Mouse (Mus musculus): Measurements from ENCODE around the gene Prkar2b.

DNA sequence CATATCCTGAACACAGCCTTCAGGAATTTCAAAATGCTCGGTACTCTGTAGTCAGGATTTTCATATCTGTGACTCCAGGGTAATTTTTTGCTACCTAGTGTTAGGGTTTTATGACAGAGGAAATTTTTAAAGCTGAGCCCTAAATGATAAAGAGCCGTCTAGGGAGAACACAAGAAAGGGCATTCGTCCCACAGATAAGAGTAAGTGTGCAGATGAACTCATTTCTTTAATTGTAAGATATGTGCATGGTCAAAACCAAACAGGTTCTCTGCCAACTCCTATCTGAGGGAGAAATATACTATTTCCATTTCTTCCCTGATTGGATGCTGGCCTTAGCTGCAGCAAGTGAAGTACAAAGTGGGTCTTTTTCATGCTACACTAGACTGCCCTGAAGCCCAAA is 137.0 kb downstream of the Prkar2b start:
- no peak for TF ChIP-seq USF1 (IDR thresholded peaks at IDR 0.05; ENCODE audit: low read depth, low read length)
- TF ChIP-seq POLR2A (IDR thresholded peaks at IDR 0.05; ENCODE audit: control insufficient read depth in 1 of 2, insufficient read depth in 1 of 2, low read depth in 1 of 2, low read length in 2 of 2, poor library complexity in 1 of 2) = no peak
- no peak for TF ChIP-seq CTCF (IDR thresholded peaks at IDR 0.05 in 2 of 3, conservative IDR thresholded peaks at IDR 0.05 in 1 of 3; ENCODE audit: control insufficient read depth in 1 of 3, insufficient read depth in 1 of 3, low read depth in 2 of 3, low read length in 3 of 3, poor library complexity in 1 of 3, severe bottlenecking in 1 of 3)
- TF ChIP-seq MYB (IDR thresholded peaks at IDR 0.05; ENCODE audit: low read depth, low read length) = no peak
- TF ChIP-seq POLR2AphosphoS2 (IDR thresholded peaks at IDR 0.05; ENCODE audit: low read length) = no peak

Data from MEL (cell line).